Mouse (Mus musculus): ENCODE measurements around the gene Fto.

- TF ChIP-seq CTCF (IDR thresholded peaks at IDR 0.05; ENCODE audit: low read depth) (no peak), EP300 (IDR thresholded peaks at IDR 0.05; ENCODE audit: low read depth) (no peak)
These were observed 12.7 kb downstream of the Fto start for GRCm38 (mm10) chr8:91326018-91326417.

Data from liver, embryonic 14.5 days (tissue).